Comparison of ENCODE assay signal across 23 mouse cellular contexts in the genomic region with DNA sequence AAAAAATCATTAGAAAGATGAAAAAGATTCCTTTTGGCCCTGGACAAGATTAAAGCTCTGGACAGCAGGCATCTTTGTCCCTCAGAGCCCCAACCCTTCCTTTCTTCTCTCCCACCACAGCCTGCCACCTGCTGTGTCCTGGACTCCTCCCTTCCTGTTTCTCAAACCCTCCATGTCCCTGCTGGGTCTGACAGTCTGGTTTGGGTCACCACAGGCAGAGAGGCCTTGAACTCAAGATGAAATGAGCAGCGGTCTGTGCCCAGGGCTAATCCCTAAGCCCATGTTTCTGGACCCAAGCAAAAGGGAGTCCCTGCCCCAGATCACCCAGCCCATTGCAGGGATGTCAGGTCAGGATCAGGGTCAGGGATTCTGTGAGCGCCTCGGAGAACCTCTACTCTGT.
DNase-seq lines count a peak whose midpoint lies in the region; ATAC-seq and TF ChIP-seq lines count a peak whose summit lies in the region.
"Had no signal": no experiment of that assay in that cellular context is flagged by ENCODE, and none has a peak within 500 bp of the region (broad histone marks: within the 10 kb centered on the region; RNA-seq: fewer than 3 reads in every experiment).

No protein-coding gene starts in this region.

- 60% methylated on average over 3 of the region's 3 CpGs for WGBS in hindbrain, embryonic 16.5 days
- WGBS in hindbrain, embryonic 13.5 days = 46% methylated on average over 3 of the region's 3 CpGs
- WGBS in midbrain, embryonic 13.5 days = 18% methylated on average over 3 of the region's 3 CpGs
- 13% methylated on average over 3 of the region's 3 CpGs for WGBS in midbrain, embryonic 16.5 days

- no peak overlapping the region for H3K4me2 ChIP-seq in hindbrain, embryonic 16.5 days (ENCODE audit: low read length)
- H3K4me2 ChIP-seq in hindbrain, embryonic 13.5 days = no peak overlapping the region
- no peak overlapping the region for H3K4me2 ChIP-seq in midbrain, embryonic 13.5 days (replicated peaks)
- no peak overlapping the region for H3K4me2 ChIP-seq in midbrain, embryonic 16.5 days (ENCODE audit: low read length)
- H3K4me2 ChIP-seq: forebrain, embryonic 13.5 days; heart, embryonic 15.5 days; hindbrain, embryonic 12.5 days; neural tube, embryonic 13.5 days had no signal

- H3K36me3 ChIP-seq in hindbrain, embryonic 16.5 days (ENCODE audit: control insufficient read depth, insufficient read depth, low read length) = no peaks in the 10 kb centered on the region
- no peaks in the 10 kb centered on the region for H3K36me3 ChIP-seq in hindbrain, embryonic 13.5 days
- H3K36me3 ChIP-seq in midbrain, embryonic 13.5 days = no peaks in the 10 kb centered on the region
- H3K36me3 ChIP-seq in midbrain, embryonic 16.5 days (ENCODE audit: control insufficient read depth, insufficient read depth, low read length) = no peaks in the 10 kb centered on the region
- H3K36me3 ChIP-seq: embryonic facial prominence, embryonic 10.5 days; heart, embryonic 15.5 days; hindbrain, embryonic 12.5 days; neural tube, embryonic 13.5 days had no signal

- H3K4me3 ChIP-seq in gastrocnemius, adult 2 months = no peak overlapping the region
- no peak overlapping the region for H3K4me3 ChIP-seq in hindbrain, embryonic 16.5 days (ENCODE audit: low read length)
- no peak overlapping the region for H3K4me3 ChIP-seq in hindbrain, embryonic 13.5 days
- H3K4me3 ChIP-seq in midbrain, embryonic 13.5 days (replicated peaks) = no peak overlapping the region
- no peak overlapping the region for H3K4me3 ChIP-seq in midbrain, embryonic 16.5 days (ENCODE audit: low read depth, low read length)
- no peak overlapping the region for H3K4me3 ChIP-seq in brown adipose tissue, adult 24 weeks (ENCODE audit: insufficient read depth, low read depth, low read length)
- H3K4me3 ChIP-seq: embryonic facial prominence, embryonic 10.5 days; forebrain, embryonic 13.5 days; heart, embryonic 15.5 days; hindbrain, embryonic 12.5 days; megakaryocyte, embryonic 14.5 days; neural tube, embryonic 13.5 days had no signal

- no peak overlapping the region for H3K9ac ChIP-seq in hindbrain, embryonic 16.5 days (ENCODE audit: low read depth, low read length)
- H3K9ac ChIP-seq in hindbrain, embryonic 13.5 days = no peak overlapping the region
- H3K9ac ChIP-seq in midbrain, embryonic 13.5 days (replicated peaks) = no peak overlapping the region
- no peak overlapping the region for H3K9ac ChIP-seq in midbrain, embryonic 16.5 days (ENCODE audit: low read depth, low read length)
- H3K9ac ChIP-seq: forebrain, embryonic 13.5 days; heart, embryonic 15.5 days; hindbrain, embryonic 12.5 days; neural tube, embryonic 13.5 days had no signal

- no peak for ATAC-seq in hindbrain, embryonic 16.5 days
- ATAC-seq in hindbrain, embryonic 13.5 days (ENCODE audit: low FRiP score) = no peak
- ATAC-seq in midbrain, embryonic 13.5 days = no peak
- no peak for ATAC-seq in midbrain, embryonic 16.5 days
- ATAC-seq in erythroblast, adult 5-6 weeks (replicated peaks; ENCODE audit: low FRiP score, poor library complexity, severe bottlenecking) = no peak
- ATAC-seq: CD4-positive, CD25-positive, alpha-beta regulatory T cell, adult 4 months; forebrain, embryonic 13.5 days had no signal

- no peaks in the 10 kb centered on the region for H3K27me3 ChIP-seq in hindbrain, embryonic 16.5 days (replicated peaks; ENCODE audit: control insufficient read depth, insufficient read depth, low read length)
- H3K27me3 ChIP-seq in hindbrain, embryonic 13.5 days = no peaks in the 10 kb centered on the region
- no peaks in the 10 kb centered on the region for H3K27me3 ChIP-seq in midbrain, embryonic 13.5 days
- no peaks in the 10 kb centered on the region for H3K27me3 ChIP-seq in midbrain, embryonic 16.5 days (ENCODE audit: control insufficient read depth, insufficient read depth, low read depth, low read length)
- H3K27me3 ChIP-seq: forebrain, embryonic 13.5 days; heart, embryonic 15.5 days; hindbrain, embryonic 12.5 days; neural tube, embryonic 13.5 days had no signal

- H3K9me3 ChIP-seq in hindbrain, embryonic 16.5 days (ENCODE audit: control insufficient read depth, low read length) = no peaks in the 10 kb centered on the region
- no peaks in the 10 kb centered on the region for H3K9me3 ChIP-seq in hindbrain, embryonic 13.5 days
- no peaks in the 10 kb centered on the region for H3K9me3 ChIP-seq in midbrain, embryonic 13.5 days
- H3K9me3 ChIP-seq in midbrain, embryonic 16.5 days (replicated peaks; ENCODE audit: control insufficient read depth, low read length, poor library complexity, severe bottlenecking) = no peaks in the 10 kb centered on the region
- H3K9me3 ChIP-seq: embryonic facial prominence, embryonic 10.5 days; forebrain, embryonic 13.5 days; heart, embryonic 15.5 days; hindbrain, embryonic 12.5 days; megakaryocyte, embryonic 14.5 days; neural tube, embryonic 13.5 days had no signal

- no peaks in the 10 kb centered on the region for H3K4me1 ChIP-seq in hindbrain, embryonic 16.5 days (ENCODE audit: control insufficient read depth, insufficient read depth, low read depth, low read length)
- H3K4me1 ChIP-seq in hindbrain, embryonic 13.5 days (replicated peaks) = peaks cover 3% of the 10 kb centered on the region; the same call in 1 of the 2 replicates
- peaks cover 13% of the 10 kb centered on the region for H3K4me1 ChIP-seq in midbrain, embryonic 13.5 days (replicated peaks)
- no peaks in the 10 kb centered on the region for H3K4me1 ChIP-seq in midbrain, embryonic 16.5 days (ENCODE audit: control insufficient read depth, insufficient read depth, low read length)
- peaks cover 7% of the 10 kb centered on the region; the same call in 1 of the 2 replicates for H3K4me1 ChIP-seq in brown adipose tissue, adult 24 weeks (ENCODE audit: control insufficient read depth, insufficient read depth, insufficient read length, low read length)
- H3K4me1 ChIP-seq: forebrain, embryonic 13.5 days had no signal

- intact Hi-C loops in gastrocnemius, adult 2 months (cut with DNase I) = no loop called here

- no peak for DNase-seq in gastrocnemius, adult 2 months
- DNase-seq in gastrocnemius, adult 8-10 months (ENCODE audit: low spot score in 2 of 2) = no peak
- DNase-seq: cerebellum, adult 2 months; kidney, adult 11 months; layer of hippocampus, postnatal 36 days; lung, adult 18-20 months; right cerebral cortex, postnatal 14 days; spleen, adult 18-20 months; thymus, adult 2 months had no signal

- H3K27ac ChIP-seq in gastrocnemius, adult 2 months = peak overlapping the region; percentile 53
- H3K27ac ChIP-seq in hindbrain, embryonic 16.5 days (ENCODE audit: low read depth, low read length) = peak overlapping the region; percentile 9; the same call in 1 of the 2 replicates
- no peak overlapping the region for H3K27ac ChIP-seq in hindbrain, embryonic 13.5 days
- H3K27ac ChIP-seq in midbrain, embryonic 13.5 days = peak overlapping the region; percentile 16; the same call in 1 of the 2 replicates
- H3K27ac ChIP-seq in midbrain, embryonic 16.5 days (ENCODE audit: low read length) = no peak overlapping the region
- H3K27ac ChIP-seq in brown adipose tissue, adult 24 weeks (replicated peaks; ENCODE audit: low read depth, low read length) = peak overlapping the region; percentile 31; the same call in 1 of the 2 replicates
- H3K27ac ChIP-seq: embryonic facial prominence, embryonic 10.5 days; forebrain, embryonic 13.5 days; heart, embryonic 15.5 days; hindbrain, embryonic 12.5 days; kidney, postnatal 0 days; neural tube, embryonic 13.5 days had no signal

- no peak for TF ChIP-seq CTCF in gastrocnemius, adult 2 months (IDR thresholded peaks at IDR 0.05)

Comparison
In these comparisons a context has a peak if more than half of its experiments do, and no peak if none do; other contexts are left out.
1. H3K27ac ChIP-seq: peak in gastrocnemius, adult 2 months (single experiment), hindbrain, embryonic 16.5 days (single experiment), midbrain, embryonic 13.5 days (single experiment) and brown adipose tissue, adult 24 weeks (single experiment); none in hindbrain, embryonic 13.5 days (single experiment) and midbrain, embryonic 16.5 days (single experiment).